Mouse (Mus musculus): Measurements from ENCODE around the gene Pld5. TPM values are rescaled to one million over a fixed set of nuclear protein-coding genes. Genes with fewer than 3 reads are reported as not detected.
"Not testable (repeated sequence)": the region's sequence is repeated elsewhere in the genome, so short reads cannot be mapped to it uniquely, and the experiment has no call there.

Pld5 gene
- polyA plus RNA-seq, 1 experiment from 2014 or later = 3.5 TPM

GRCm38 (mm10) chr1:176028397-176028796 is 246.7 kb downstream of the Pld5 start:
- no peak overlapping the region for H3K4me3 ChIP-seq
- H3K36me3 ChIP-seq = no peaks in the 10 kb centered on the region
- no peak overlapping the region for H3K9ac ChIP-seq
- no peaks in the 10 kb centered on the region for H3K4me1 ChIP-seq
- no peak overlapping the region for H3K4me2 ChIP-seq (replicated peaks)
- WGBS = 61% methylated on average over 3 of the region's 3 CpGs
- H3K27me3 ChIP-seq = no peaks in the 10 kb centered on the region
- H3K27ac ChIP-seq = no peak overlapping the region
- no peaks in the 10 kb centered on the region for H3K9me3 ChIP-seq (replicated peaks)
- ATAC-seq (ENCODE audit: low FRiP score) = no peak

- no peak; the same call in 1 of the 2 replicates for ATAC-seq (ENCODE audit: low FRiP score)
- Histone ChIP-seq H3K4me3 (no peak overlapping the region), H3K27me3 (no peaks in the 10 kb centered on the region), H3K4me2 (replicated peaks) (no peak overlapping the region), H3K9ac (no peak overlapping the region), H3K4me1 (no peaks in the 10 kb centered on the region), H3K9me3 (replicated peaks) (no peaks in the 10 kb centered on the region), H3K36me3 (no peaks in the 10 kb centered on the region), H3K27ac (no peak overlapping the region)
- WGBS = 53% methylated on average over 1 of the region's 1 CpGs
Measured at GRCm38 (mm10) chr1:176024501-176024900, 250.6 kb downstream of the Pld5 start.

GRCm38 (mm10) chr1:176018523-176018922 is 256.6 kb downstream of the Pld5 start:
- Histone ChIP-seq H3K4me1 (peaks cover 6% of the 10 kb centered on the region), H3K27ac (no peak overlapping the region), H3K27me3 (no peaks in the 10 kb centered on the region), H3K36me3 (no peaks in the 10 kb centered on the region), H3K4me2 (replicated peaks) (no peak overlapping the region), H3K4me3 (no peak overlapping the region), H3K9me3 (replicated peaks) (no peaks in the 10 kb centered on the region), H3K9ac (no peak overlapping the region)
- ATAC-seq (ENCODE audit: low FRiP score) = 0 out of 2 replicates have a peak, but pooled peaks have one; percentile 18
- WGBS = 87% methylated on average over 3 of the region's 3 CpGs

- no peaks in the 10 kb centered on the region for H3K36me3 ChIP-seq
- H3K27ac ChIP-seq = no peak overlapping the region
- H3K27me3 ChIP-seq = no peaks in the 10 kb centered on the region
- no peak overlapping the region for H3K4me2 ChIP-seq (replicated peaks)
- peaks cover 10% of the 10 kb centered on the region for H3K4me1 ChIP-seq
- 46% methylated on average over 3 of the region's 3 CpGs for WGBS
- no peak overlapping the region for H3K4me3 ChIP-seq
- no peak for ATAC-seq (ENCODE audit: low FRiP score)
- H3K9me3 ChIP-seq (replicated peaks) = no peaks in the 10 kb centered on the region
- H3K9ac ChIP-seq = no peak overlapping the region
Measured at GRCm38 (mm10) chr1:176016076-176016475, 259.0 kb downstream of the Pld5 start.

GRCm38 (mm10) chr1:176013497-176014268 is 261.4 kb downstream of the Pld5 start:
- no peak overlapping the region for H3K4me3 ChIP-seq
- H3K4me2 ChIP-seq (replicated peaks) = no peak overlapping the region
- H3K27ac ChIP-seq = no peak overlapping the region
- no peaks in the 10 kb centered on the region for H3K9me3 ChIP-seq (replicated peaks)
- WGBS = 12% methylated on average over 3 of the region's 3 CpGs
- H3K4me1 ChIP-seq = peaks cover 10% of the 10 kb centered on the region
- peak; percentile 67 for ATAC-seq (ENCODE audit: low FRiP score)
- no peak overlapping the region for H3K9ac ChIP-seq
- H3K27me3 ChIP-seq = no peaks in the 10 kb centered on the region
- no peaks in the 10 kb centered on the region for H3K36me3 ChIP-seq

GRCm38 (mm10) chr1:176011535-176011934 is 263.6 kb downstream of the Pld5 start:
- H3K4me3 ChIP-seq = no peak overlapping the region
- H3K27me3 ChIP-seq = no peaks in the 10 kb centered on the region

GRCm38 (mm10) chr1:176011072-176011471 is 264.0 kb downstream of the Pld5 start:
- Histone ChIP-seq H3K9me3 (replicated peaks) (no peaks in the 10 kb centered on the region), H3K4me3 (no peak overlapping the region), H3K36me3 (no peaks in the 10 kb centered on the region), H3K9ac (no peak overlapping the region), H3K4me1 (peaks cover 10% of the 10 kb centered on the region), H3K4me2 (replicated peaks) (no peak overlapping the region), H3K27me3 (no peaks in the 10 kb centered on the region), H3K27ac (no peak overlapping the region)
- ATAC-seq (ENCODE audit: low FRiP score) = no peak

More at GRCm38 (mm10) chr1:176011535-176011934, 263.6 kb downstream of the Pld5 start:
- Histone ChIP-seq H3K27ac (no peak overlapping the region), H3K36me3 (no peaks in the 10 kb centered on the region), H3K9me3 (replicated peaks) (no peaks in the 10 kb centered on the region), H3K4me2 (replicated peaks) (no peak overlapping the region), H3K4me1 (peaks cover 10% of the 10 kb centered on the region), H3K9ac (no peak overlapping the region)
- ATAC-seq (ENCODE audit: low FRiP score) = no peak

GRCm38 (mm10) chr1:176008411-176008810 is 266.7 kb downstream of the Pld5 start:
- H3K27ac ChIP-seq = no peak overlapping the region
- peaks cover 4% of the 10 kb centered on the region; the same call in 1 of the 2 replicates for H3K4me1 ChIP-seq
- ATAC-seq (ENCODE audit: low FRiP score) = no peak
- H3K9me3 ChIP-seq (replicated peaks) = no peaks in the 10 kb centered on the region
- H3K4me2 ChIP-seq (replicated peaks) = no peak overlapping the region
- H3K36me3 ChIP-seq = no peaks in the 10 kb centered on the region
- no peak overlapping the region for H3K4me3 ChIP-seq
- no peak overlapping the region for H3K9ac ChIP-seq
- 86% methylated on average over 2 of the region's 2 CpGs for WGBS
- H3K27me3 ChIP-seq = no peaks in the 10 kb centered on the region

- H3K27me3 ChIP-seq = no peaks in the 10 kb centered on the region
- no peaks in the 10 kb centered on the region for H3K9me3 ChIP-seq (replicated peaks)
- H3K27ac ChIP-seq = no peak overlapping the region
- no peak overlapping the region for H3K4me2 ChIP-seq (replicated peaks)
- H3K9ac ChIP-seq = no peak overlapping the region
- no peak overlapping the region for H3K4me3 ChIP-seq
- ATAC-seq (ENCODE audit: low FRiP score) = no peak
- 55% methylated on average over 5 of the region's 5 CpGs for WGBS
- no peaks in the 10 kb centered on the region for H3K36me3 ChIP-seq
- peaks cover 5% of the 10 kb centered on the region for H3K4me1 ChIP-seq
Measured at GRCm38 (mm10) chr1:176000599-176000998, 274.5 kb downstream of the Pld5 start.

GRCm38 (mm10) chr1:175997076-175997651 is 277.9 kb downstream of the Pld5 start:
- 43% methylated on average over 7 of the region's 7 CpGs for WGBS
- Histone ChIP-seq H3K36me3 (no peaks in the 10 kb centered on the region), H3K4me1 (peaks cover 5% of the 10 kb centered on the region), H3K27me3 (no peaks in the 10 kb centered on the region), H3K9me3 (replicated peaks) (no peaks in the 10 kb centered on the region), H3K4me3 (no peak overlapping the region), H3K4me2 (replicated peaks) (no peak overlapping the region), H3K27ac (peak overlapping the region; percentile 14), H3K9ac (no peak overlapping the region)
- ATAC-seq (ENCODE audit: low FRiP score) = peak; percentile 63

GRCm38 (mm10) chr1:175988912-175989311 is 286.2 kb downstream of the Pld5 start:
- Histone ChIP-seq H3K27ac (no peak overlapping the region), H3K36me3 (peaks cover 3% of the 10 kb centered on the region; the same call in 1 of the 2 replicates), H3K27me3 (no peaks in the 10 kb centered on the region), H3K9ac (no peak overlapping the region), H3K9me3 (replicated peaks) (no peaks in the 10 kb centered on the region), H3K4me2 (replicated peaks) (no peak overlapping the region), H3K4me3 (no peak overlapping the region), H3K4me1 (no peaks in the 10 kb centered on the region)
- no peak for ATAC-seq (ENCODE audit: low FRiP score)
- 87% methylated on average over 4 of the region's 4 CpGs for WGBS

- H3K9ac ChIP-seq = no peak overlapping the region
- peaks cover 3% of the 10 kb centered on the region; the same call in 1 of the 2 replicates for H3K36me3 ChIP-seq
- no peak for ATAC-seq (ENCODE audit: low FRiP score)
- no peaks in the 10 kb centered on the region for H3K9me3 ChIP-seq (replicated peaks)
- H3K4me3 ChIP-seq = no peak overlapping the region
- no peak overlapping the region for H3K27ac ChIP-seq
- 94% methylated on average over 5 of the region's 5 CpGs for WGBS
- no peaks in the 10 kb centered on the region for H3K4me1 ChIP-seq
- no peaks in the 10 kb centered on the region for H3K27me3 ChIP-seq
- H3K4me2 ChIP-seq (replicated peaks) = no peak overlapping the region
Measured at GRCm38 (mm10) chr1:175988448-175988847, 286.7 kb downstream of the Pld5 start.

GRCm38 (mm10) chr1:175979014-175979413 is 296.1 kb downstream of the Pld5 start, which contains the start of gene Rbm8a2:
Rbm8a2 (minus strand) TSS chr1:175979114.
- H3K4me1 ChIP-seq; H3K27me3 ChIP-seq; H3K4me3 ChIP-seq; H3K9me3 ChIP-seq (replicated peaks); H3K9ac ChIP-seq; ATAC-seq (ENCODE audit: low FRiP score); H3K36me3 ChIP-seq; H3K27ac ChIP-seq; H3K4me2 ChIP-seq (replicated peaks): not testable (repeated sequence)
- 91% methylated on average over 7 of the region's 7 CpGs for WGBS

All from hindbrain, embryonic 12.5 days (tissue).